Mouse (Mus musculus) stomach, postnatal 0 days (tissue): ENCODE measurements around the gene Ssh3.

Experiments
- CTCF ChIP-seq: IDR thresholded peaks from 2 replicates; pipeline ENCODE4 v1.5.1; 2016; ENCODE audit warnings: antibody characterized with exemption, low read depth, mild to moderate bottlenecking, moderate library complexity
- EP300 ChIP-seq: optimal IDR thresholded peaks from 2 replicates; pipeline ENCODE3; 2016; ENCODE audit warnings: antibody characterized with exemption

DNA sequence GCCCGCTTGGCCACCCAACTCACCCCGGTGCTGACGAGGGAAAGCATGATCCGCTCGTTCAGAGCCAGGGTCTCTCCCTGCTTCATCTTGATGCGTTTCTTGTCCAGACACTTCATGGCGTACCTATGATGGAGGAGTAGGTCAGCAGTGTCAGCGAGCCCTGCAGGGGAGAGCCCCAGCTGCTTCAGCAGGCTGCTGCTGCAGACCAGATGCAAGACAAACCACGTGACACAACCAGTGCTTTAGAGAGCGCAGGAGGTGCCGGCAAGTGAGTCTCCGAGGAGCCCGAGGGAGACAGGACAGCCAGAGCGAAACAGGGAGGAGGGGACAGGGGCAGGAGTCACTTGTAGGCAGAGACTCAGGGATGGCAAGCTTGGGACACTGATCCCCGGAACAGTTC, 21.8 kb upstream of the Ssh3 start:
- no peak for TF ChIP-seq CTCF
- no peak for TF ChIP-seq EP300
